Mouse (Mus musculus) heart, adult 2 months (tissue): ENCODE data around the gene Acvr1c. TPM values are rescaled to one million over a fixed set of nuclear protein-coding genes. Genes with fewer than 3 reads are reported as not detected.

Experiments used
- DNase-seq, 2 experiments: peaks; one replicate each; pipeline ENCODE4 v3.0.0; 2021
- H3K27ac ChIP-seq: fragments of 200-600 bp; 2 replicates; pipeline ENCODE4 v1.8.1; 2022
- H3K27me3 ChIP-seq: fragments of 200-500 bp; 2 replicates; pipeline ENCODE4 v1.6.1; 2012; ENCODE audit warnings: mild to moderate bottlenecking, low read length, inconsistent platforms, mixed read lengths; ENCODE audit not compliant: control insufficient read depth, insufficient read depth
- H3K36me3 ChIP-seq: fragments of 200-500 bp; 2 replicates; pipeline ENCODE4 v1.6.1; 2012; ENCODE audit warnings: low read length, inconsistent platforms; ENCODE audit not compliant: control insufficient read depth, insufficient read depth
- H3K4me1 ChIP-seq: fragments of 200-500 bp; 2 replicates; pipeline ENCODE4 v1.6.1; 2011; ENCODE audit warnings: low read length; ENCODE audit not compliant: control insufficient read depth, insufficient read depth
- H3K4me3 ChIP-seq: fragments of 200-600 bp; 2 replicates; pipeline ENCODE4 v1.8.1; 2022
- H3K79me2 ChIP-seq: fragments of 200-500 bp; replicated peaks from 2 replicates; pipeline ENCODE4 v1.6.1; 2012; ENCODE audit warnings: mild to moderate bottlenecking, inconsistent platforms, low read length, moderate library complexity, mixed read lengths; ENCODE audit not compliant: control insufficient read depth, insufficient read depth
- H3K9ac ChIP-seq: fragments of 200-500 bp; 2 replicates; pipeline ENCODE4 v1.6.1; 2012; ENCODE audit warnings: low read depth, mild to moderate bottlenecking, control low read depth, inconsistent platforms, low read length, mixed read lengths
- CTCF ChIP-seq: fragments of 200-600 bp; IDR thresholded peaks from 2 replicates; pipeline ENCODE4 v1.8.1; 2022; ENCODE audit warnings: antibody characterized with exemption, mild to moderate bottlenecking, moderate library complexity
- EP300 ChIP-seq: fragments of 200-500 bp; IDR thresholded peaks from 2 replicates; pipeline ENCODE4 v1.6.1; 2011; ENCODE audit warnings: low read depth, low read length, control low read depth; ENCODE audit not compliant: insufficient read depth
- POLR2A ChIP-seq: fragments of 200-500 bp; IDR thresholded peaks from 2 replicates; pipeline ENCODE4 v1.6.1; 2011; ENCODE audit warnings: mild to moderate bottlenecking, low read depth, low read length, control low read depth; ENCODE audit not compliant: insufficient read depth
- WGBS: fragments of 180-500 bp; shearing (Covaris S2); methylation state at CpG from one replicate; pipeline ENCODE4 v1.1.7; 2018; 5-methylcytosine and 5-hydroxymethylcytosine counted together
- intact Hi-C: fragments of 180-260 bp; cut with DNase I; formaldehyde crosslinking; loops from one replicate; pipeline ENCODE4 v1.15.1; 2025
- polyA plus RNA-seq: library from polyadenylated mRNA; depleted of rRNA; stranded (reverse); fragments of >200 nt; gene quantifications from 2 replicates; pipeline ENCODE4 v1.2.3, GENCODE M21; 2012
- total RNA-seq, 2 experiments: library from RNA; stranded (reverse); gene quantifications; 2 replicates each; pipeline ENCODE4 v1.2.3; 2021

Acvr1c gene
- total and polyA plus RNA-seq, 3 experiments: 0.39 to 0.59 (median 0.41) TPM

- WGBS: 69% methylated on average over 3 of the region's 3 CpGs
- Histone ChIP-seq H3K27ac (no peak overlapping the region), H3K27me3 (no peaks in the 10 kb centered on the region), H3K9ac (no peak overlapping the region), H3K79me2 (no peaks in the 10 kb centered on the region), H3K4me3 (no peak overlapping the region), H3K4me1 (no peaks in the 10 kb centered on the region), H3K36me3 (no peaks in the 10 kb centered on the region)
- DNase-seq: no peak
- intact Hi-C loops: no loop called here
- TF ChIP-seq EP300: no peak
- no peak for TF ChIP-seq POLR2A
- no peak for TF ChIP-seq CTCF
Observed at GRCm38 (mm10) chr2:58366196-58366595, 8.5 kb upstream of the Acvr1c start.

GRCm38 (mm10) chr2:58361361-58362046 lies 3.8 kb upstream of the Acvr1c start:
- H3K4me1 ChIP-seq: no peaks in the 10 kb centered on the region
- no peak overlapping the region for H3K27ac ChIP-seq
- intact Hi-C loops: no loop called here
- no peaks in the 10 kb centered on the region for H3K79me2 ChIP-seq
- no peaks in the 10 kb centered on the region for H3K27me3 ChIP-seq
- TF ChIP-seq EP300: no peak
- TF ChIP-seq POLR2A: no peak
- no peak for TF ChIP-seq CTCF
- H3K36me3 ChIP-seq: no peaks in the 10 kb centered on the region
- H3K9ac ChIP-seq: no peak overlapping the region
- 90% methylated on average over 3 of the region's 3 CpGs for WGBS
- DNase-seq: no peak
- no peak overlapping the region for H3K4me3 ChIP-seq

DNA sequence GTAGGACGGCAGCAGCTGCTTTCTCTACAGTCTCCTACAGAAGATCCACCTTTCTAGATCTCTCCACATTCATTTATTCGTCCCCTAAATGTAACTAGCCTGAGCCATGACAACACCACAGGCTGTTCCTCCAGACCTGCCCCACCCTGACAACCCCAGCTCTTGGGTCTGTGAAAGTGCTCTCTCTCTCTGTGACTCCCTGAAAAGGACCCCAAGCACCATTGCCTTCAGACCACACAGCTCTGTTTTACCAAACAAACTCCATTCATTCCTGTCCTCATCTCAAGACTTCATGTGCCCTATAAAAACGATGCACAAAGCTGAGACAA lies 401 bp upstream of the Acvr1c start:
- no peak overlapping the region for H3K9ac ChIP-seq
- TF ChIP-seq POLR2A (no peak), CTCF (no peak), EP300 (no peak)
- DNase-seq: no peak
- 17% methylated on average over 3 of the region's 3 CpGs for WGBS
- H3K36me3 ChIP-seq: no peaks in the 10 kb centered on the region
- H3K27me3 ChIP-seq: no peaks in the 10 kb centered on the region
- intact Hi-C loops: no loop called here
- H3K4me3 ChIP-seq: peak overlapping the region; percentile 49; the same call in 1 of the 2 replicates
- no peaks in the 10 kb centered on the region for H3K4me1 ChIP-seq
- no peak overlapping the region for H3K27ac ChIP-seq
- no peaks in the 10 kb centered on the region for H3K79me2 ChIP-seq

DNA sequence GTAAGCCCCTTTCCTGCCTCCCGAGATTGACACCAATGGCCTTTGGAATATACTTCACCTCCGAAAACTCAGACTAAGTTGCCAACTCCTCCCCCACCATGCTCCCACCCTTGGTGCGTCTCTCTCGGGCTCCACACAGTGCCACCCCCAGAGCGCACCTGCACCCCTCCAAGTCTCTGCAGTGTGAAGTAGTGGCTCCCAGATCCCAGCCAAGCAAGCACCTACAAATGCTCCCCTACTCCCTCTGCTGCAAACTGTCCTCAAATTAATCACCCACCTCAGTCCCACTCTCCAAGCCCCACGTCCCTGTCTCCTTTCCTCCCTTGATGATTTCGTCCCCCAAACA lies 654 bp downstream of the Acvr1c start:
- peak overlapping the region; percentile 49; the same call in 1 of the 2 replicates for H3K4me3 ChIP-seq
- intact Hi-C loops: no loop called here
- no peaks in the 10 kb centered on the region for H3K4me1 ChIP-seq

GRCm38 (mm10) chr2:58354389-58354788 lies 3.3 kb downstream of the Acvr1c start:
- no peak for DNase-seq
- Histone ChIP-seq H3K36me3 (no peaks in the 10 kb centered on the region), H3K79me2 (no peaks in the 10 kb centered on the region), H3K4me1 (no peaks in the 10 kb centered on the region), H3K9ac (no peak overlapping the region), H3K27ac (no peak overlapping the region), H3K4me3 (no peak overlapping the region), H3K27me3 (no peaks in the 10 kb centered on the region)
- WGBS: 78% methylated on average over 3 of the region's 3 CpGs
- intact Hi-C loops: no loop called here
- TF ChIP-seq POLR2A (no peak), CTCF (no peak), EP300 (no peak)

More for the DNA sequence above, 654 bp downstream of the Acvr1c start:
- TF ChIP-seq EP300: no peak
- 0% methylated on average over 7 of the region's 7 CpGs for WGBS
- Histone ChIP-seq H3K9ac (0 out of 2 replicates have a peak overlapping the region, but pooled peaks have one; percentile 36), H3K27me3 (no peaks in the 10 kb centered on the region), H3K79me2 (no peaks in the 10 kb centered on the region), H3K27ac (no peak overlapping the region), H3K36me3 (no peaks in the 10 kb centered on the region)
- DNase-seq: no peak

DNA sequence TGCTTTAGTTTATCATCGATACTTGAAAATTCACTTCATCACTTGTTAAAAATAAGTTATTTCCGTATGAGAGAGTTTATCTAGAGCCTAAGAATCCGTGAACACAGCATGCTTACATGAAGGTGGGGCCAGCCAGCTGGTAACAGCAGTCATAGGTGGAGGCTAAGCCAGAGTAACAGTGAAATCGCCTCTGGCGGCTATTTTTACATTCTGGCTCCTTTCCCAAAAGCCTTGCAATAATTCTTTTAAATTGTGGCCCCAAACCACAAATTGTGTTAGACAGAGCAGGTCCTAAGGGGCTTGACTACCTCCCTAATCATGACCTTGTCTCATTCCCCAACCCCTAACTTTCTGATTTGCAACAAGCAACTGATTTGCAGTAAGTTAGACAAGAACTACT lies 4.8 kb downstream of the Acvr1c start:
- no peak for DNase-seq
- 30% methylated on average over 5 of the region's 5 CpGs for WGBS
- intact Hi-C loops: no loop called here

More for the DNA sequence above, 4.8 kb downstream of the Acvr1c start:
- Histone ChIP-seq H3K27me3 (no peaks in the 10 kb centered on the region), H3K36me3 (no peaks in the 10 kb centered on the region), H3K9ac (no peak overlapping the region), H3K4me3 (no peak overlapping the region), H3K27ac (no peak overlapping the region), H3K79me2 (no peaks in the 10 kb centered on the region), H3K4me1 (no peaks in the 10 kb centered on the region)
- TF ChIP-seq POLR2A (no peak), CTCF (no peak), EP300 (no peak)
